Mouse (Mus musculus) forebrain, postnatal 0 days (tissue): ENCODE results near the gene Ccr7. TPM values are rescaled to one million over a fixed set of nuclear protein-coding genes. Genes with fewer than 3 reads are reported as not detected.

Source experiments
- ATAC-seq: fragments of 200-750 bp; cut with Nextera tagmentation; 2 replicates; pipeline ENCODE4 v1.8.0; 2017; ENCODE audit warnings: mild to moderate bottlenecking, moderate library complexity
- DNase-seq: peaks from one replicate; pipeline ENCODE4 v3.0.0-alpha.2; 2015
- H3K27ac ChIP-seq: fragments of 300-500 bp; sonication (generic); 2 replicates; pipeline ENCODE4 v1.5.1; 2014; ENCODE audit warnings: low read depth, mild to moderate bottlenecking, antibody characterized with exemption, low read length, moderate library complexity, mixed read lengths
- H3K27me3 ChIP-seq: fragments of 300-500 bp; sonication (generic); 2 replicates; pipeline ENCODE4 v1.6.1; 2014; ENCODE audit warnings: mild to moderate bottlenecking, low read length, mixed read lengths; ENCODE audit not compliant: insufficient read depth
- H3K36me3 ChIP-seq: fragments of 300-500 bp; sonication (generic); 2 replicates; pipeline ENCODE4 v1.6.1; 2014; ENCODE audit warnings: mild to moderate bottlenecking, moderate library complexity; ENCODE audit not compliant: insufficient read depth
- H3K4me1 ChIP-seq: fragments of 300-500 bp; sonication (generic); 2 replicates; pipeline ENCODE4 v1.6.1; 2014; ENCODE audit warnings: antibody characterized with exemption; ENCODE audit not compliant: insufficient read depth
- H3K4me2 ChIP-seq: fragments of 300-500 bp; sonication (generic); 2 replicates; pipeline ENCODE4 v1.6.1; 2014; ENCODE audit warnings: low read depth, mild to moderate bottlenecking, moderate library complexity
- H3K4me3 ChIP-seq: fragments of 300-500 bp; sonication (generic); 2 replicates; pipeline ENCODE4 v1.5.1; 2014; ENCODE audit warnings: low read depth, low read length, mixed read lengths
- H3K9ac ChIP-seq: fragments of 300-500 bp; sonication (generic); 2 replicates; pipeline ENCODE4 v1.6.1; 2014; ENCODE audit warnings: mild to moderate bottlenecking
- H3K9me3 ChIP-seq: fragments of 300-500 bp; sonication (generic); 2 replicates; pipeline ENCODE4 v1.6.1; 2016; ENCODE audit warnings: low read length
- CTCF ChIP-seq: sonication (generic); IDR thresholded peaks from 2 replicates; pipeline ENCODE4 v1.5.1; 2016; ENCODE audit warnings: antibody characterized with exemption, control low read depth, low read depth
- WGBS: fragments of 180-500 bp; shearing (Covaris S2); extraction: QIAGEN DNeasy Blood & Tissue Kit; methylation state at CpG from one replicate; pipeline ENCODE4 v1.1.7; 2014; 5-methylcytosine and 5-hydroxymethylcytosine counted together
- polyA plus RNA-seq: library from polyadenylated mRNA; unstranded; fragments of >200 nt; fragmentation: Nextera tagmentation; extraction: Ambion mirVana; gene quantifications from 2 replicates; pipeline ENCODE4 v1.2.1, GENCODE M21; 2015
- total RNA-seq: library from RNA; depleted of rRNA; stranded (reverse); fragments of >200 nt; gene quantifications from 2 replicates; pipeline ENCODE4 v1.2.3, GENCODE M21; 2014

Ccr7 gene
- total and polyA plus RNA-seq, 2 experiments from 2014 or later, result 0.17 to 0.38 TPM

DNA sequence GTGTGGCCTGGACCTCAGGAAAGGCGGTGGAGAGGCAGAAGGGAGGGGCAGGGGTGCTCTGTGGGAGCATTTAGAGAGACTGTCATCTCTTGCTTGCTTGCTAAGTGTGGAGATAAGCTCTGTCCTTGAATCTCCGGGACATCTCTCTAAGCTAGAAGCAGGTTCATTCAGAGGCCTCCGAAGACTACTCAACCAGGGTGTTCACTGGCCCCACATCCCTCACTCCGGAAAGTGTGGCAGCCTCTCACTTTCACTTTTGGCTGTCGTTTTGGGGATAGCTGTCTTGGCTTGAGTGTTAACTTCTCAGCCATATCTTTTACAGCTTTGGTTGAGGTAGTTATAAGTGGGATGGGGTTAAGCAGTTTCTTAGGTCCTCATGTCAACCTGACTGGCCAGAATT is 10.4 kb downstream of the Ccr7 start:
- TF ChIP-seq CTCF, result no peak
- H3K27me3 ChIP-seq, result no peaks in the 10 kb centered on the region
- no peak overlapping the region for H3K9ac ChIP-seq
- H3K27ac ChIP-seq, result no peak overlapping the region
- DNase-seq (no peak), ATAC-seq (no peak)
- WGBS, result 81% methylated on average over 5 of the region's 5 CpGs
- H3K4me1 ChIP-seq, result peaks cover 10% of the 10 kb centered on the region; the same call in 1 of the 2 replicates
- H3K4me2 ChIP-seq, result no peak overlapping the region
- no peaks in the 10 kb centered on the region for H3K36me3 ChIP-seq
- no peak overlapping the region for H3K4me3 ChIP-seq
- no peaks in the 10 kb centered on the region for H3K9me3 ChIP-seq

DNA sequence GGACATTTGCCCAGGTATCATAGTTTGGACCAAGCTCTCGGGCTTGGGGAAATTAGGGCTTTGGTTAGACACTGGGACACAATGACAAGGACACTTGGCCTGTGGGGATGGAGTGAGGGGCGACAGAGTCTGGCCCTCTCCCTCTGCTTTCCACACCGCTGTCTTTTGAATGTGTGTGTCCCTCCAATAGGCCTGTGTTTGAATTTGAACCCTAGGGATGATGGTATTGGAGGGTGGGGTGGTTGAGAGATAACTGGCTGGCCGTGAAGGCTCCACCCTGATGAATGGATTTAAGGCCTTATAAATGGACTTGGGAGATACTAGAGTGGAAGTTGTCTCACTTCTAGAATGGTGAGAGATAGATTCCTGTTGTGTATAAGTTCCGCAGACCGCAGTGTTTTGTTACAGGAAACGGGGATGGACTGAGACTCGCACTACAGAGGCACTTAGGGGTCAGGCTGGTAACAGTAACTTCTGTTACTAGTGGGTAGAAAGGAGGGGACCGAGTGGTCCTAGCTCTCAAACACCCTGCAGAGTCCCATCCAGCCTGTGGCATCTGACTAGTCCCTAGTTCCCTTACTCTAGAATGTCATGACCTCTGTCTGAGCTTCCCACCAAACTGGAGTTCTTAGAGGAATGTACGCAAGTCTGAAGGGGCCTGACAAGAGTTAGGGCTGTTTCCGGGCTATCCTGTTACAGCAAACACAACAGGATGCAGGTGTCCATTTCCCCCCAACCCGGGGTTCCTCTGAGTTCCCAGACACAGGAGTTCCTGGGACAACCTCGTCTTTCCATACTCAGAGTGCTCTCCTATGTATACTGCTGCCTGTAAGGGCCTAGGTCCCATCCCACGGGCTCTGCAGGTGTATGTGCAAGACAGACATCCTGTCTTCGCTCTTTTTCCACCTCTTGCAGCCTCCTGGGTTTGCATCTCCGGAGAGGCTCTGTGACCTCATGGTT is 11.5 kb downstream of the Ccr7 start:
- ATAC-seq (no peak), DNase-seq (no peak)
- TF ChIP-seq CTCF, result no peak
- Histone ChIP-seq H3K4me3 (no peak overlapping the region), H3K27me3 (no peaks in the 10 kb centered on the region), H3K4me2 (no peak overlapping the region), H3K27ac (no peak overlapping the region), H3K4me1 (0 out of 2 replicates have a peak, but pooled peaks cover 3% of the 10 kb centered on the region), H3K36me3 (no peaks in the 10 kb centered on the region), H3K9me3 (no peaks in the 10 kb centered on the region), H3K9ac (no peak overlapping the region)
- WGBS, result 80% methylated on average over 16 of the region's 16 CpGs

DNA sequence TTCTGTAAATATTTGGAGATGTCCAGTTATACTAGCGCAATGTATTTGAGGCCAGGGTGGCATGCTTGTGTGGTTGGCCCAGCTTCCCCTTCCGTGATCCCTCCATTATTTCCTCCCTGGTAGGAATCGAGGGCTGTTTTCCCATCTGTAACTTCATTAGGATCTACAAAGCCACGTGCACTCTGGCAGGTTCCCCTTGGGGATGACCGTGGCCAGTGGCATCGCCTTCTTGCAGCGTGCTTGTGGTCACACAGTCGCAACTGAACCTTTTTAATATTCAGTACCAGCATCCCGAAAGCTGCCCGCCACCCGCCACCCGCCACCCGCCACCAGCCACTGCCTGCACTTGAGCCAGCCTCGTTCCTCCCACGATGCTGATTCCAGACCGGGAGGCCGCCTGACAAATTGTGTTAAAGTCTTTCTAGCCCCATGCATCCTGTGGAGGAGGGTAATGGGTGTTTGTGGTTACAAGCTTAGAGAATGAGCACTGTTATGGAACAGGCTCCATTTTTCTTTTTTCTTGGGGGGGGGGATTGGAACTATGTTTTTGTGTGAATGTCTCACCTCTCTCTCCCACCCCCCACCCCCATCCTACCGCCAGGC is 12.3 kb downstream of the Ccr7 start:
- H3K27me3 ChIP-seq, result no peaks in the 10 kb centered on the region
- no peak overlapping the region for H3K9ac ChIP-seq
- no peak for TF ChIP-seq CTCF
- no peak overlapping the region for H3K4me3 ChIP-seq
- no peaks in the 10 kb centered on the region for H3K9me3 ChIP-seq
- H3K4me2 ChIP-seq, result no peak overlapping the region
- H3K4me1 ChIP-seq, result 0 out of 2 replicates have a peak, but pooled peaks cover 3% of the 10 kb centered on the region
- H3K36me3 ChIP-seq, result no peaks in the 10 kb centered on the region
- whole genome bisulfite sequencing, result 55% methylated on average over 18 of the region's 18 CpGs
- H3K27ac ChIP-seq, result no peak overlapping the region
- DNase-seq, result no peak
- ATAC-seq, result no peak

DNA sequence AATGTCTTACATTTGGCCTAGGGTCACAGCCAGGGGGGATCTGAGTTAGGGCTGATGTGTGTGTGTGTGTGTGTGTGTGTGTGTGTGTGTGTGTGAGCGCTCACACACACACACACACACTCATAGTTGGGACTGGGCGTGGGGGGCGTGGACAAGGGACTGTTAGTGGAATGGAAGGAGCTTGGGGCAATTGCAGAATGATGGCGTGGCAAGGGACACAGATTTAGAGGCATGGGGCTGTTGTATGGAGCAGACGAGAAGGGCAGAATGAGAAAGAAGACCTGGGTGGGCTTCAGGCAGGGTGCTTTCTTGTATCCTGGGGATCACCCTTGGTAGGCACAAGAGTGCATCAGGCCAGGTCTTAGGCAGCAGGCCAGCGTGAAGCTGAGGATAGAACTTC is 12.8 kb downstream of the Ccr7 start:
- Histone ChIP-seq H3K9ac (no peak overlapping the region), H3K36me3 (no peaks in the 10 kb centered on the region), H3K4me3 (no peak overlapping the region), H3K27ac (no peak overlapping the region), H3K9me3 (no peaks in the 10 kb centered on the region), H3K27me3 (no peaks in the 10 kb centered on the region), H3K4me2 (no peak overlapping the region), H3K4me1 (0 out of 2 replicates have a peak, but pooled peaks cover 2% of the 10 kb centered on the region)
- DNase-seq, result no peak
- WGBS, result 93% methylated on average over 6 of the region's 6 CpGs
- no peak for ATAC-seq
- no peak for TF ChIP-seq CTCF

DNA sequence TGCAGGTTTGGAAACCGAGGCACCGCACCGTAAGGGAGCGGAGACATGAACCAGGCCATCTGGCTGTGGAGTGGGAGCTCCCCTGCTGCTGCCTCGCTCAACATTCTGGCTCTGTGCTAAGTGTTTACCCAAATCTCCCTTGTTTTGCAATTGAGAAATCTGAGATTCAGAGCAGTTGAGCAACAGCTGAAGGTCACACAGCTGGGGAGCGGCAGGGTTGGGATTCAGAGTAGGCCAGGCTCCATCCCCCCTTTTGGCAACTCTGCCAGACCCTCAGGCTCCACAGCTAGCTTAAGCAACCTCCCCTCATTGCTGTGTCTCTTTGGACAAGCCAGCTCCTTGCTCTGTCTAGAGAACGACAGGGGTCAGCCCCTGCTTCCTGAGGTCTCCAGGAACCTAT is 13.3 kb downstream of the Ccr7 start:
- no peak overlapping the region for H3K4me3 ChIP-seq
- WGBS, result 66% methylated on average over 7 of the region's 7 CpGs
- H3K9me3 ChIP-seq, result no peaks in the 10 kb centered on the region
- no peak for TF ChIP-seq CTCF
- DNase-seq (no peak), ATAC-seq (no peak)
- H3K4me1 ChIP-seq, result no peaks in the 10 kb centered on the region
- H3K9ac ChIP-seq, result no peak overlapping the region
- no peak overlapping the region for H3K4me2 ChIP-seq
- no peaks in the 10 kb centered on the region for H3K36me3 ChIP-seq
- no peaks in the 10 kb centered on the region for H3K27me3 ChIP-seq
- no peak overlapping the region for H3K27ac ChIP-seq

DNA sequence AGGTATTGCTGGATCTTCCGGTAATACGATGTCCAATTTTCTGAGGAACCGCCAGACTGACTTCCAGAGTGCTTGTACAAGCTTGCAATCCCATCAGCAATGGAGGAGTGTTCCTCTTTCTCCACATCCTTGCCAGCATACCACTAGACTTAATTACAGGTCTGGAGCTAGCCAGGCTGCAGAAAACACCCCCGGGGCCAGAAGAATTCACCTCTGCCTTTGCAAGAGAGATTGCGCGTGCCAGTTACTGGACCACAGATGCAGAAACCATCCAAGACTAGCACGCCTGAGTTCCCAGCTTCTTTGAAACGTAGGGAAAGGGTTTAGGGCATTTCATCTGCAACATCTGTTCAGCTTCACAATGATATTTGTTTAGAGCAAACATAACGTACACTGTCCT is 15.9 kb downstream of the Ccr7 start:
- no peak overlapping the region for H3K27ac ChIP-seq
- H3K27me3 ChIP-seq, result no peaks in the 10 kb centered on the region
- no peak for ATAC-seq
- no peak overlapping the region for H3K4me3 ChIP-seq
- H3K4me2 ChIP-seq, result no peak overlapping the region
- whole genome bisulfite sequencing, result 88% methylated on average over 9 of the region's 9 CpGs
- H3K4me1 ChIP-seq, result no peaks in the 10 kb centered on the region
- no peaks in the 10 kb centered on the region for H3K36me3 ChIP-seq
- TF ChIP-seq CTCF, result no peak
- DNase-seq, result no peak
- H3K9me3 ChIP-seq, result no peaks in the 10 kb centered on the region
- H3K9ac ChIP-seq, result no peak overlapping the region

DNA sequence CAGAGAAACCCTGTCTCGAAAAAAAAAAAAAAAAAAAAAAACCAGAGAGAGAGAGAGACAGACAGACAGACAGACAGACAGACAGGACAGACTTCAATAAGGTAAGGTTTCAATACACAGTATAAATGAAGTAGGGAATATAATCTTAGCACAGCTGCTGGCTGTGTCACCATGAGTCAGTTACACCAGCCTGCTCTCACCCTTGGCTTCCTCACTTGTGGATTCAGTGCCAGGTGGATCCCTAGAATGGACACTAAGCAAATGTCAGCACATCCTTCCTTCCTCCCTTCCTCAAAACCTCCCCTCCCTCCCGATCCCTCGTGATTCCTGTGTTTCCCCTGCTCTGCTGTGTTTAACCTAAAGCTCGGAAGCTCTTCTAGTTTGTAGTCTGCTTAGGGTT is 17.5 kb downstream of the Ccr7 start:
- Histone ChIP-seq H3K4me3 (no peak overlapping the region), H3K27me3 (no peaks in the 10 kb centered on the region)

More for the DNA sequence above, 17.5 kb downstream of the Ccr7 start:
- DNase-seq, result no peak
- Histone ChIP-seq H3K4me1 (peaks cover under 1% of the 10 kb centered on the region; the same call in 1 of the 2 replicates), H3K36me3 (no peaks in the 10 kb centered on the region), H3K27ac (no peak overlapping the region), H3K4me2 (no peak overlapping the region), H3K9ac (no peak overlapping the region), H3K9me3 (no peaks in the 10 kb centered on the region)
- WGBS, result 94% methylated on average over 4 of the region's 4 CpGs
- TF ChIP-seq CTCF, result no peak
- no peak for ATAC-seq
